Mouse (Mus musculus): ENCODE measurements around the gene Irgc1.

Irgc1 gene

GRCm38 (mm10) chr7:24450585-24451017 is 1.5 kb downstream of the Irgc1 start:
- TF ChIP-seq CTCF (conservative IDR thresholded peaks at IDR 0.05; ENCODE audit: low read length): no peak
- TF ChIP-seq POU5F1 (IDR thresholded peaks at IDR 0.05; ENCODE audit: borderline replicate concordance, low read length): no peak
- TF ChIP-seq NANOG (IDR thresholded peaks at IDR 0.05; ENCODE audit: borderline replicate concordance, low read length): no peak
- Histone ChIP-seq H3K9me3 (ENCODE audit: low read length) (peaks cover 11% of the 10 kb centered on the region; the same call in 1 of the 2 replicates), H3K36me3 (ENCODE audit: insufficient read depth, low read length) (no peaks in the 10 kb centered on the region), H3K4me3 (replicated peaks; ENCODE audit: low read length) (0 out of 2 replicates have a peak overlapping the region, but pooled peaks have one; percentile 17), H3K4me1 (replicated peaks; ENCODE audit: low read depth, low read length) (peaks cover 65% of the 10 kb centered on the region), H3K27me3 (ENCODE audit: insufficient read depth, low read length) (peaks cover 32% of the 10 kb centered on the region)

GRCm38 (mm10) chr7:24448782-24449517 is 3.1 kb downstream of the Irgc1 start:
- peaks cover 36% of the 10 kb centered on the region for H3K27me3 ChIP-seq (ENCODE audit: insufficient read depth, low read length)
- no peaks in the 10 kb centered on the region for H3K36me3 ChIP-seq (ENCODE audit: insufficient read depth, low read length)
- no peak overlapping the region for H3K4me3 ChIP-seq (replicated peaks; ENCODE audit: low read length)
- TF ChIP-seq POU5F1 (IDR thresholded peaks at IDR 0.05; ENCODE audit: borderline replicate concordance, low read length): no peak
- TF ChIP-seq CTCF (conservative IDR thresholded peaks at IDR 0.05; ENCODE audit: low read length): no peak
- TF ChIP-seq NANOG (IDR thresholded peaks at IDR 0.05; ENCODE audit: borderline replicate concordance, low read length): no peak
- peaks cover 56% of the 10 kb centered on the region for H3K4me1 ChIP-seq (replicated peaks; ENCODE audit: low read depth, low read length)
- H3K9me3 ChIP-seq (ENCODE audit: low read length): peaks cover 11% of the 10 kb centered on the region; the same call in 1 of the 2 replicates

DNA sequence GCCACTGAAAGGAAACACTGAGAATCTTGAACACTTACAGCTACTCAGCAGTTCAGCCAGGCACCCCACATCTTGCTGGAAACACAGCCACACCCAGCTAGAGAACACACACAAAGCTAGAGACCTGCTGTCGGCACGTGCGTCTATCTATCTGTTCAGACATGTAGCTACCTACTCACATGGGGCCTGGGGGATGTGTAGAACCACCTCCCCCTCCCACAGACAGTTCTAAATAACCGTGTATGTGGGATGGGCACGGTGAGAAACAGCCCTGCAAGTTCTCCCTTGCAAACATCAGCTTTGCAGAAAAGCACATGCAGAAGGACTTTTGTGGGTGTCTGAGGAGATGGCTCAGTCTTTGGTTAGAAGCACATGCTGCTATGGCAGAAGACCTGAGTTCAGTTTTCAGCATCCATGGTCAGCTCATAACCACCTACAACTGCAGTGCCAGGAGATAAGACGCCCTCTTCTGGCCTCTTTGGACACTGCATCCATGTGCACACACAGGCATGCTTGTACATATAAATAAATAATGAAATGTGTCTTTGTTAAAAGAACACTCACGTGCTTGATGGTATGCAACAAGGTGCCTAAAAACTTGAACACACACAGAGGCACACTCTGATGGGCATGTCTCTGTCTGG is 5.3 kb downstream of the Irgc1 start:
- Histone ChIP-seq H3K4me3 (replicated peaks; ENCODE audit: low read length) (no peak overlapping the region), H3K4me1 (replicated peaks; ENCODE audit: low read depth, low read length) (peaks cover 48% of the 10 kb centered on the region), H3K27me3 (ENCODE audit: insufficient read depth, low read length) (peaks cover 29% of the 10 kb centered on the region), H3K36me3 (ENCODE audit: insufficient read depth, low read length) (no peaks in the 10 kb centered on the region), H3K9me3 (ENCODE audit: low read length) (peaks cover 11% of the 10 kb centered on the region; the same call in 1 of the 2 replicates)
- TF ChIP-seq CTCF (conservative IDR thresholded peaks at IDR 0.05; ENCODE audit: low read length) (peak; percentile 32), NANOG (IDR thresholded peaks at IDR 0.05; ENCODE audit: borderline replicate concordance, low read length) (no peak)

GRCm38 (mm10) chr7:24445266-24445926 is 6.7 kb downstream of the Irgc1 start:
- peaks cover 34% of the 10 kb centered on the region for H3K4me1 ChIP-seq (replicated peaks; ENCODE audit: low read depth, low read length)
- no peak for TF ChIP-seq NANOG (IDR thresholded peaks at IDR 0.05; ENCODE audit: borderline replicate concordance, low read length)
- no peak for TF ChIP-seq CTCF (conservative IDR thresholded peaks at IDR 0.05; ENCODE audit: low read length)
- no peak for TF ChIP-seq POU5F1 (IDR thresholded peaks at IDR 0.05; ENCODE audit: borderline replicate concordance, low read length)
- H3K4me3 ChIP-seq (replicated peaks; ENCODE audit: low read length): no peak overlapping the region
- no peaks in the 10 kb centered on the region for H3K36me3 ChIP-seq (ENCODE audit: insufficient read depth, low read length)
- H3K27me3 ChIP-seq (ENCODE audit: insufficient read depth, low read length): peaks cover 22% of the 10 kb centered on the region
- H3K9me3 ChIP-seq (ENCODE audit: low read length): peaks cover 11% of the 10 kb centered on the region; the same call in 1 of the 2 replicates

DNA sequence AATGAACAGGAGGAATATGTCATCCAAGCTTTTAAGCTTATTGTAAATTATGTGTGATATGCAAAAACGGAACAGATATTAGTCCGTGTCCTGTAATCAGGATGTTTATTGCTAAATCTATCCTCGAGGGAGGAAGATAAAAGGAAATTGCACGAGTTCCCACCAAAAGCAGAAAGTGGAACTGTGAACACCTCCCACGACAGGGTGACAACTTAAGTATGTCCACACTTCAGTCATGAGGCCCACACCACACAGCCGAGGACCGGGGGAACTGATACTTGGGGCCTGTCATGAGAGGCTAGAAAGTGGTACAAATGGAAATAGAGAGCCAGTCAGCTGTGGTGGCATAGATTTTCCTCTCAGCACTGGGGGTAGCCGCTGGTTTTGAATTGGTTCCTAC is 9.8 kb downstream of the Irgc1 start:
- TF ChIP-seq CTCF (conservative IDR thresholded peaks at IDR 0.05; ENCODE audit: low read length) (no peak), POU5F1 (IDR thresholded peaks at IDR 0.05; ENCODE audit: borderline replicate concordance, low read length) (no peak), NANOG (IDR thresholded peaks at IDR 0.05; ENCODE audit: borderline replicate concordance, low read length) (no peak)
- Histone ChIP-seq H3K9me3 (ENCODE audit: low read length) (peaks cover 9% of the 10 kb centered on the region; the same call in 1 of the 2 replicates), H3K36me3 (ENCODE audit: insufficient read depth, low read length) (no peaks in the 10 kb centered on the region), H3K4me1 (replicated peaks; ENCODE audit: low read depth, low read length) (peaks cover 15% of the 10 kb centered on the region), H3K27me3 (ENCODE audit: insufficient read depth, low read length) (peaks cover 25% of the 10 kb centered on the region), H3K4me3 (replicated peaks; ENCODE audit: low read length) (no peak overlapping the region)

GRCm38 (mm10) chr7:24441785-24442184 is 10.3 kb downstream of the Irgc1 start:
- no peaks in the 10 kb centered on the region for H3K36me3 ChIP-seq (ENCODE audit: insufficient read depth, low read length)
- no peak overlapping the region for H3K4me3 ChIP-seq (replicated peaks; ENCODE audit: low read length)
- TF ChIP-seq POU5F1 (IDR thresholded peaks at IDR 0.05; ENCODE audit: borderline replicate concordance, low read length) (no peak), CTCF (conservative IDR thresholded peaks at IDR 0.05; ENCODE audit: low read length) (peak; percentile 85)

GRCm38 (mm10) chr7:24439891-24440290 is 12.2 kb downstream of the Irgc1 start:
- TF ChIP-seq NANOG (IDR thresholded peaks at IDR 0.05; ENCODE audit: borderline replicate concordance, low read length) (no peak), CTCF (conservative IDR thresholded peaks at IDR 0.05; ENCODE audit: low read length) (no peak), POU5F1 (IDR thresholded peaks at IDR 0.05; ENCODE audit: borderline replicate concordance, low read length) (no peak)
- no peaks in the 10 kb centered on the region for H3K36me3 ChIP-seq (ENCODE audit: insufficient read depth, low read length)
- peaks cover 19% of the 10 kb centered on the region for H3K27me3 ChIP-seq (ENCODE audit: insufficient read depth, low read length)
- no peaks in the 10 kb centered on the region for H3K9me3 ChIP-seq (ENCODE audit: low read length)
- H3K4me1 ChIP-seq (replicated peaks; ENCODE audit: low read depth, low read length): peaks cover 10% of the 10 kb centered on the region
- no peak overlapping the region for H3K4me3 ChIP-seq (replicated peaks; ENCODE audit: low read length)

More at GRCm38 (mm10) chr7:24441785-24442184, 10.3 kb downstream of the Irgc1 start:
- peaks cover 22% of the 10 kb centered on the region for H3K27me3 ChIP-seq (ENCODE audit: insufficient read depth, low read length)
- peaks cover 15% of the 10 kb centered on the region for H3K4me1 ChIP-seq (replicated peaks; ENCODE audit: low read depth, low read length)
- H3K9me3 ChIP-seq (ENCODE audit: low read length): peaks cover 7% of the 10 kb centered on the region; the same call in 1 of the 2 replicates

DNA sequence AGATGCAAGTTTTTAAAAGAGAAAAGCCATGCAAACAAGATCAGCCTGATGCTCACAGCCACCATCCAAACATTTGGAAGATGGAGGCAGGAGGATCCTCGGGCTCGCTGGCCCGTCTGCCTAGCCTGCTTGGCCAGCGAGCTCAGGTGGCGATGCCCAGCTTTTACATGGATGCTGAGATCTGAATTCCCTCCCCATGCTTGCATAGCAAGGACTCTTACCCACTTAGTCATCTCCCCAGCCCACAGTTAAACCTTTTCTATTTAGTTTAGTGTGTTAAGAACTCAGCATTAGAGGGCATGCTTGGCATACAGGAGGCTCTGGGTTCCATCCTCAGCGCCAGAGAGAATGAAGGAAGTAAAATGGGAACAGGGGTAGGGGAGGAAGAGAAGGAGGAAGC is 12.9 kb downstream of the Irgc1 start:
- no peaks in the 10 kb centered on the region for H3K36me3 ChIP-seq (ENCODE audit: insufficient read depth, low read length)
- no peak for TF ChIP-seq POU5F1 (IDR thresholded peaks at IDR 0.05; ENCODE audit: borderline replicate concordance, low read length)
- no peak for TF ChIP-seq CTCF (conservative IDR thresholded peaks at IDR 0.05; ENCODE audit: low read length)
- no peak for TF ChIP-seq NANOG (IDR thresholded peaks at IDR 0.05; ENCODE audit: borderline replicate concordance, low read length)
- H3K9me3 ChIP-seq (ENCODE audit: low read length): no peaks in the 10 kb centered on the region
- peaks cover 26% of the 10 kb centered on the region for H3K27me3 ChIP-seq (ENCODE audit: insufficient read depth, low read length)
- no peak overlapping the region for H3K4me3 ChIP-seq (replicated peaks; ENCODE audit: low read length)
- peaks cover 10% of the 10 kb centered on the region for H3K4me1 ChIP-seq (replicated peaks; ENCODE audit: low read depth, low read length)

Measured in E14TG2a.4 (cell line).